ENCODE assay signal across 1 mouse cellular context in the genomic region with DNA sequence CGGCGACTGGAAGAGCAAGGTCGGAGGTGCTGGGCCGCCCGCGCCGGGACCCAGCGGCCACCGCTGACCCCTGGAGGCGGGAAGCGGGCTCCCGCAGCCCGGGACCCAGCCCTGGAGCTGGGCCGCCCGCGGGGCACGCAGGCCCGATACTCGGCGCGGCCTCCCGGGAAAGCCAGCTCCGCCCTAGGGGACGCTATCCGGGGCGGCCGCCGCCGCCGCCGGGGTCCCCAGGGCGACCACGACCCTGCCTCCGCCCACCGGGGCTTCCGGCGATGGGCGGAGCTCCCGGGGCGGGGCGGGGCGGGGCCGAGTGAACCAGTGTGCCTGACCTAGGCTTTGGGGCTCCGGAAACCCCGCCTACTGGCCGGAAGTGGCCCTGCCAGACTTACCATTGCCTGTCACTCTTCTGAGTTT.
TF ChIP-seq lines count a peak whose summit lies in the region.

No protein-coding gene starts in this region.

TF ChIP-seq in C2C12, 6 proteins besides CTCF, POLR2A, EP300 and RAD21:
- TF ChIP-seq CEBPB (IDR thresholded peaks at IDR 0.05; ENCODE audit: low read depth) (no peak), MYOG (IDR thresholded peaks at IDR 0.05; ENCODE audit: control insufficient read depth, extremely low read depth, insufficient read length) (no peak), MAX (IDR thresholded peaks at IDR 0.05) (no peak), USF1 (IDR thresholded peaks at IDR 0.05; ENCODE audit: low read depth) (no peak), FOSL1 (IDR thresholded peaks at IDR 0.05; ENCODE audit: insufficient read depth, low read length, poor library complexity, severe bottlenecking) (no peak)
